Mouse (Mus musculus): ENCODE results near the gene Sec22a.
A peak's percentile ranks its signal among the peaks of the same experiment; 100 is the strongest.

Sec22a gene

GRCm38 (mm10) chr16:35310551-35311110, 53.1 kb downstream of the Sec22a start:
- no peak for DNase-seq (ENCODE audit: low read depth, low spot score)

- DNase-seq (ENCODE audit: low read depth, low spot score) = no peak
Measured at GRCm38 (mm10) chr16:35309634-35310033, 54.1 kb downstream of the Sec22a start.

- DNase-seq (ENCODE audit: low read depth, low spot score) = peak; percentile 10
Measured at GRCm38 (mm10) chr16:35308486-35309143, 55.1 kb downstream of the Sec22a start.

DNA sequence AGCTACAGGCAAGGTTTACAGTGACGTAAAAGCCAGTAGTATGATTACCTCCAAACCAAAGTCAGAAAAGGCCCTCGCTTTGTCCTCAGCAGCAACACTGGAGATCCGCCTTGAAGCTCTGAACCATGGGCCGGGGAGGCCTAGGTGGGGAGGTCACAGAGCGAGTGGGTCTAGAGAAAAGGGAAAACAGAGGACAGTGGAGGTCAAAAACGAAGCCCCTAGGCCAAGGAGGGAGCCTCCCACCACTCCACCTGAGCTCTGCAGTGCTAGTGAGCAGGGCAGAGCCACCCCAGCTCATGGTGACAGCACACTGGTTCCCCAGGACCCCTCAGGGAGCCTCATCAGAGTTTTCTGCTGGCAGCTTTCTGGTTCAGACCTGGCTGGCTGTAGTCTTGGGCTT, 55.7 kb downstream of the Sec22a start:
- no peak for DNase-seq (ENCODE audit: low read depth, low spot score)

DNA sequence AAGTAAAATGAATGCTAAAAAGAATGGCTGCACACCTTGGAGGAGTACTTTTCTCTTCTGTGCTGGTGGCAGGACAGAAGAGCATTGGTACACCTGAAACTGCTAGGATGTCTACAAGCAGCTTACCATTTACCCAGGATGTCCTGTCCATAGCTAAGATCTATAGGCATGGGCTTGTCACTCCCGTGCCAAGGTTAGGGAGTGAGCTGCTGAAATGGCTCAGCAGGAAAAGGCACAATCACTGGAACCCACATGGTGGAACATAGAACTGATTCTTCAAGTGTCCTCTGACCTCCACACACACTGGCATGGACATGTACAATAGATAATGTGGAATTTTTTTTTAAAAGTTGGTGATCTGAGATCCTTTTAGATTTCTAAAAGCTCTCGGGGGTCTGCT, 56.4 kb downstream of the Sec22a start:
- DNase-seq (ENCODE audit: low read depth, low spot score) = no peak

- no peak for DNase-seq (ENCODE audit: low read depth, low spot score)
Measured at GRCm38 (mm10) chr16:35306631-35307030, 57.1 kb downstream of the Sec22a start.

DNA sequence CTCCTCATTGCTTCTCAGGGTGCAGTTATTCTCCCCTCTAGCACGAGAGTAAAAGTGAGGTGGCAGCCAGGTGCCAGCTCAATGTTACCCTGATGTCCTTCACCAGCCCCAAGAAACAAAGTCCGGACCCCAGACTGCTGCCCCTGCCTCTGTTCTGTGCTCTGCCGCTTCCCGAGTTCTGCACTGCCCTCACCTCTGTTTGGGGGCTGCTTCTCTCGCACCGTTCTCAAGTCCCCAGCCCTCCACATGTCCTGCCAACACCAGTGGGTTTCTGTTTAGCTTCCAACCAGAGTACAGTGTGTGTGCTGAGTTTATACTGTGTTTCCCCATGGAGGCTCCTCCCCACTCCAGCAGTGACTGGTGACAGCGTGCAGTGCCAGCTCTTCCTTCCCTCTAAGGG, 58.5 kb downstream of the Sec22a start:
- DNase-seq (ENCODE audit: low read depth, low spot score) = no peak

GRCm38 (mm10) chr16:35304416-35304815, 59.3 kb downstream of the Sec22a start:
- no peak for DNase-seq (ENCODE audit: low read depth, low spot score)

- no peak for DNase-seq (ENCODE audit: low read depth, low spot score)
Measured at GRCm38 (mm10) chr16:35303721-35304120, 60.0 kb downstream of the Sec22a start.

GRCm38 (mm10) chr16:35302441-35303280, 61.1 kb downstream of the Sec22a start:
- DNase-seq (ENCODE audit: low read depth, low spot score) = no peak

DNA sequence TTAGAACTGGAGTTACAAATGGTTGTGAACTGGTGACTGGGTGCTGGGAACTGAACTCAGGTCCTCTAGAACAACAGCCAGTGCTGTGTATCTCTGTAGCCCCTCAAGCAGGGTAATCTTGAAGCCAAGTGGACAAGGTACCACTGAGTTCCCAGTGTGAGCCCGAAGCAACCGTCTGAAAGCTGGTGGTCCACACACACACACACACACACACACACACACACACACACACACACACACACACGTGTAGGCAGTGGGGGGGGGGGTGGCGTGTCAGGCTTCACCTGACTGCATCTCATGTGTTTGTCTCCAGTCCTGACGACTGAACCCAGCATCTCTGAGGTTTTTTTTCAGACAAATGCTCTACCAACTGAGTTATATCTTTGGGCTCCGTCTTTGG, 63.6 kb downstream of the Sec22a start:
- DNase-seq (ENCODE audit: low read depth, low spot score) = no peak

DNA sequence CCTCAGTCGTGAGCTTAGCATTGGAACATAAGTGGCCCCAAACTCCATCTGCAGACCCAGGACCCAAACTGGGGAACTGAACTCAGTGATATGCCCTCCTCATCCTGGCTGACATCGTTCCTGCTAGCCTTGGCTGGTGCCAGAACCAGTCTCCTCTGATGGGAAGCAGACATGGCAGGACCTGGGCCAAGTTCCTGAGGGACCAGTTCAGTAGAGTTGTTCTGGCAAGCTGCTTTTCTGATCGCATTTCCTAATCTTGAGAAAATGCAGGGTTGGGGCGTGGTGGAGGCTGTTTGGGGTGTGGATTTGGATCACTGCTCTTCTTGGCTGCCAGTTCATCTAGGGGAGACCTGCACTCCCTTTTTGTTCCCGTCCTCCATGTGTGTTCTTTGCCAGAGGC, 65.9 kb downstream of the Sec22a start:
- DNase-seq (ENCODE audit: low read depth, low spot score) = no peak

DNA sequence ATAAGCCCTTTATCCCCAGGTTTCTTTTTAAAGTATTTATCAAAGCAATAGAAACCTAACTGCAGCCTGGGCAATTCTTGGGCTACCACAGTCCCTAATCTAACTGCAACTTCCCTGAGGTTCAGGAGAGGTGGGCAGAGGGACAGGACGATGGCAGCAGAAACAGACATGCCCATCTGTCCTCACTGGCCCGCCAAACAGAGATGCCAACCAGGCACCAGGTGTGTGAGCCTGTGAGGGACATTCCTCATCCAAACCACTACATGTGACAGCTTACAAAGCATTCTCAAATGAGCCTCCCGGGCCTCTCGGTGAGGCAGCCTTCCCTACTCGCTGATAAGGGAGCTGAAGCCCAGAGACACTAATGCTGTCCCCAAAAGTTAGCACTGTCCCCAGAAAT, 76.5 kb downstream of the Sec22a start:
- DNase-seq (ENCODE audit: low read depth, low spot score) = no peak

DNA sequence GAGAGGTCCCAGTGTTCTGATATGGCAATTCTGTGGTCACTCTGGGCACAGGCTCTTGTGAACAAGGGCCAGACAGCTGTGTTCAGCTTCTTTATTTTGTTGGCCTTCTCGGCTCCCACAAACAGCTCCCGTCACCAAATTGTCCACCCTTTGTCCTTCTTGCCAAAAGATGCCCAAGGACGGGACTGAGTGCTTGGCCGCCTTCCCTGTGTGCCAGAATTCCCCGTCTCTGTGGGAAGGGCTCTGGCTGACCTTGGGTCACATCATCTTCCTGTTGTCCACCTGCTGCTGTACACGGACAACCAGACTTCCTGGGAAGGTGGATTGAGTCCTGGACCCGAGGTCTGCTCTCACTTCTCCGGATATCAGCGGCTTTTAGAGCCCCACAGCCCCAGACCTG, 77.9 kb downstream of the Sec22a start:
- no peak for DNase-seq (ENCODE audit: low read depth, low spot score)

DNA sequence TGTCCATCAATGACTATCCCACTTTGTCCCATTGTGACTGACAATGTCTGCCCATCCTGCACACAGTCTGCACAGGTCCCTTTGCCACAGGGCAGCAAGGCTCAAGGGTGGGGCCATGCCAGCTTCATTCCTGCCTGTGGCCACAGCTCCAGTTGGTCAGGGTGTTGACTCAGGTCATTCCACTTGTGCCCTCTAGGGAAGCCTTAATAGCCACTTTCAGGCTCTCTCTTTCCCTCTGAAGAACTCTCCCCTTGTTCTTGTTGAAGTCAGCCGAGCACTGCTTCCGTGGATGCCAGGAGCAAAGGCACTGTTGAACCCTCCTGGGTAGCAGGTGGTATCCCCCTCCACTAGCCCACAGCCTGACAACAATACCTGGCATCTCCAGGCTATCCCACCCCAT, 81.3 kb downstream of the Sec22a start:
- no peak for DNase-seq (ENCODE audit: low read depth, low spot score)

GRCm38 (mm10) chr16:35278166-35278565, 85.6 kb downstream of the Sec22a start:
- DNase-seq (ENCODE audit: low read depth, low spot score) = no peak

DNA sequence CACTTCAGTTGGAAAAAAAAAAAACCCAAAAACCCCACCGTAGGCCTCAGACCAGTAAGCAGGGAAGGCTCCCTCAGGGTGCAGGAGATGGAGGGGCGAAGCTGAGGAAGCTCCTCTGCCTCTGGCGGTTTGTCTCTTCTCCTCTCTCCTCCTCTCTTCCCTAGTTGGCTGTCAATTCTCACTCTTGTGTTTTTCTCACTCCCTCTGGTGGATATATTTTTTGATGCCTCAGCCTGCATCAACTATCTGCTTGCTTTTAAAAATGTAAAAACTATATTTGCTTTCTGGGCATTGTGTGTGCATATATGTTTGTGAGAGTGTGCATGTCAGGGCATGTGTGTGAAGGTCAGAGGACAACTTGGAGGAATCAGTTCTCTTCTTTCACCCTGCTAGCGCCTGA, 91.3 kb downstream of the Sec22a start:
- no peak for DNase-seq (ENCODE audit: low read depth, low spot score)

DNA sequence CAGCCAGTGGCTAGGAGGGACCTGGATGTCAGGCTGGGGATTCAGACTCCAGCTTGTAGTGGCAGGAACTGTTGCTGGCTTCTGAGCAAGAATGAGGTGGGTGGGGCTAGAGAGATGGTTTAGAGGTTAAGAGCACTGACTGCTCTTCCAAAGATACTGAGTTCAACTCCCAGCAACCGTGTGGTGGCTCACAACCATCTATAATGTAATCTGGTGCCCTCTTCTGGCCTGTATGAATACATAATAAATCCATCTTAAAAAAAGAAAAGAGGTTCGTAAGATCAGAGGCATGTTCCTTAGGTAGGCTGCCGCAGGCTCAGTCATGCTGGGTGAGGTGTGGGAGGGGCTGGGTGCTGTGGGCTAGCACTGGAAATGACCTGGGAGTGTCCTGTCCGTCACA, 92.1 kb downstream of the Sec22a start:
- no peak for DNase-seq (ENCODE audit: low read depth, low spot score)

DNA sequence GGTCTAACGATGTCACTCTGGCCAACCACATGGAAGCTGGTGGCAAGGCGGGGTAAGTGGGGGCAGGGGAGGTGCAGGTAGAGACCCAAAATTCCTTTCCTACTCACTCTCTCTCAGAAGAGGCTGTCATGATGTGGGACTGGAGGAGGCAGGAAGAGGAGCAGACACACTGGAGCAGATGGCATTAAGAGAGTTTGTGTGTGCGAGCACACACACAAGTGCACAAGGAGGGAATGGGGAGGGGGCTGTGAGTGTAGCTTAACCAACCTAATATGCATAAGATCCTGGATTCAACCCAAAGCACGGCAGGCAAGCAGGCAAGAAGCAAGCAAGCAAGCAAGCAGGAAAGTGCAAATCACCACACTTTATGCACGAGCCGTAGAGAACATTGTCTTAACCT, 92.8 kb downstream of the Sec22a start:
- no peak for DNase-seq (ENCODE audit: low read depth, low spot score)

DNA sequence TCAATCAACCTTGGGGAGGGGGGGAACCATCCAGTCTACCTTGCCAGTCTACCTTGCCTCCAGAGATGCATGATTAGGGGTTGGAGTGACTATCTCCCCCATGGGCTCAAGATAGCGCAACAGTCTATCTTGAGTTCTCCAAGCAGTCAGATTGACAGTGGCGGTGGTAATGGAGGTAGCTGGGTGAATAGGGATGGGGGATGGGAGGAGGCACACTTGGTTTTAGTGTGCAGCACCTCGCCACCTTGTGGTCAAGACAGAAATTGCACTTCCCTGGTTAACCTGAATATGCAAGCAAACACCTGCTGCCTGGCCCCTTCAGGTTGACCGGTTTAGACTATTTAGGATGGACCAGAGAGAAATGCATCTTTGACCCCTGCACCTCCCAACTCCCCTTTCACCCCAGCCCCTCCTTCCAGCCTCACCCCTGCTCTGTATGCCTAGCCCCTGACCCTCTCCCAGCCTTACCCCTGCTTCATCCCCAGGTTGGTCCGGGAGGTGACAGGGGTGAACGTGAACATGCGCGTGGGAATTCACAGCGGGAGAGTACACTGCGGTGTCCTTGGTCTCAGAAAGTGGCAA, 93.3 kb downstream of the Sec22a start:
- peak; percentile 82 for DNase-seq (ENCODE audit: low read depth, low spot score)
